Mouse (Mus musculus) E14TG2a.4 (cell line): ENCODE results near the gene Ddr1.
A peak's percentile ranks its signal among the peaks of the same experiment; 100 is the strongest.

Experiments used
- H3K27me3 ChIP-seq: 2 replicates; pipeline ENCODE4 v1.6.1; 2014; ENCODE audit warnings: low read length, control low read depth; ENCODE audit not compliant: insufficient read depth
- H3K36me3 ChIP-seq: 2 replicates; pipeline ENCODE4 v1.6.1; 2014; ENCODE audit warnings: low read length, control low read depth; ENCODE audit not compliant: insufficient read depth
- H3K4me1 ChIP-seq: replicated peaks from 2 replicates; pipeline ENCODE4 v1.6.1; 2014; ENCODE audit warnings: low read depth, low read length, control low read depth
- H3K4me3 ChIP-seq: replicated peaks from 2 replicates; pipeline ENCODE4 v1.5.1; 2014; ENCODE audit warnings: mild to moderate bottlenecking, low read length
- H3K9me3 ChIP-seq: 2 replicates; pipeline ENCODE4 v1.6.1; 2014; ENCODE audit warnings: low read length, control low read depth
- CTCF ChIP-seq: conservative IDR thresholded peaks from 2 replicates; pipeline ENCODE4 v1.5.1; 2014; ENCODE audit warnings: low read length
- NANOG ChIP-seq: IDR thresholded peaks from 2 replicates; pipeline ENCODE4 v1.6.1; 2014; ENCODE audit warnings: borderline replicate concordance, low read length, mixed read lengths
- POU5F1 ChIP-seq: IDR thresholded peaks from 2 replicates; pipeline ENCODE4 v1.6.1; 2014; ENCODE audit warnings: low read length, borderline replicate concordance

The Ddr1 gene

DNA sequence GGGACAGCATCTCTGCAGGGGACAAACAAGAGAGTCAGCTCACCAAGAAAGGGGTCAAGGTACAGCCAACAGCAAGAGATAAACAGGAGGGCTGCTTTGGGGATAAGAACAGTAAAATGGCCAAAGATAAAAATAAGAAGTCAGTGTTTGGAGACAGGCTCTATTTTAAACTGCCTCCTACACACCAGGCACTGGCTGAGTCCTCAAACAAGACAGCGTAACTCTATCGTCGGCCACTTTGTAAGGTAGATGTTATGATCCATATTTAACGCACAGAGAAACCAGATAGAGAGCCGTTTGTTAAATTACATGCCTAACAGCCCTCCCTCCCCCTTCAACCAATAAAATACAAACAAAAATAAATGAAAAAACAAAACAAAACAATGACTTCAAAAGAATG lies 10.5 kb downstream of the Ddr1 start:
- Histone ChIP-seq H3K9me3 (no peaks in the 10 kb centered on the region), H3K4me1 (peaks cover 79% of the 10 kb centered on the region), H3K4me3 (no peak overlapping the region), H3K27me3 (no peaks in the 10 kb centered on the region), H3K36me3 (peaks cover 11% of the 10 kb centered on the region)
- TF ChIP-seq CTCF, result no peak
- no peak for TF ChIP-seq NANOG
- no peak for TF ChIP-seq POU5F1

DNA sequence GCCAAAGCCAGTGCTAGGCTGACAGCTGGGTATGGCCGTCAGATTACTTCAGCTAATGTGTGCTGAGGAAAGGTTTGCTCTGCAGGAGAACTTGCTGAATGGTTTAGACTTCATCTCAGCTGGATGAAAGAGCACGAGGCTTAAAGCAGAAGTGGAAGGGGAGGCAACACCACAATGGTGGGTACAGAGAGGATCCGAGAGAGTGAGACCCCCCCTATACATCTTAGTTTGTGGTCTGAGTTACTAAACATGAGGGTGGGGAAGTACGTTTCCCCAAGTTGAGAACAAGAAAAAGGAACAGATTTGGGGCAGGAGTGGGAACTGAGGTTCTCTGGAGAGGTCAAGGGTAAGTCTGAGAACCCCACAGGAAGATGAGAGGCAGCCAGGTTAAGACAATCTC lies 12.1 kb downstream of the Ddr1 start:
- H3K27me3 ChIP-seq, result no peaks in the 10 kb centered on the region
- H3K9me3 ChIP-seq, result no peaks in the 10 kb centered on the region
- H3K4me1 ChIP-seq, result peaks cover 74% of the 10 kb centered on the region
- H3K36me3 ChIP-seq, result peaks cover 22% of the 10 kb centered on the region
- H3K4me3 ChIP-seq, result no peak overlapping the region
- TF ChIP-seq CTCF (no peak), NANOG (no peak)

DNA sequence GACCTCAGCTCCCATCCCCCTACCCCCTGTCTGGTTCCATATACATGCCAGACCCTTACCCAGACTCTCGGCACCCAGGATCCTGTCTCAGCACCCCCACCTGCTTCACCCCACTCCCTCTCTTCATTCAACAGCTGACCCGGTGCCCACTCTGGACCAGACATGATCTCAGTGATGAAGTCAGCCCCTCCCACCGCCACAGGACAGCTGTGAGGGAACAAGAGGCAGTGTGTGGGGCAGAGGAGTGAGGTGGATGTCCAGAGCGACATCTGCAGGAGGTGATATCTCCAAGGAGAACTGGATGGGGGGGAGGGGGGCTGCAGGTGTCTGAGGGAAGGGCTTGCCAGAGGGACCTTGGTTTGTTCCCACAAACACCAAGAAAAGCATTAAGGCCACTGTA lies 12.6 kb downstream of the Ddr1 start:
- Histone ChIP-seq H3K4me3 (no peak overlapping the region), H3K36me3 (peaks cover 27% of the 10 kb centered on the region), H3K27me3 (no peaks in the 10 kb centered on the region), H3K9me3 (no peaks in the 10 kb centered on the region), H3K4me1 (peaks cover 72% of the 10 kb centered on the region)
- TF ChIP-seq NANOG, result no peak
- TF ChIP-seq CTCF, result no peak
- no peak for TF ChIP-seq POU5F1

DNA sequence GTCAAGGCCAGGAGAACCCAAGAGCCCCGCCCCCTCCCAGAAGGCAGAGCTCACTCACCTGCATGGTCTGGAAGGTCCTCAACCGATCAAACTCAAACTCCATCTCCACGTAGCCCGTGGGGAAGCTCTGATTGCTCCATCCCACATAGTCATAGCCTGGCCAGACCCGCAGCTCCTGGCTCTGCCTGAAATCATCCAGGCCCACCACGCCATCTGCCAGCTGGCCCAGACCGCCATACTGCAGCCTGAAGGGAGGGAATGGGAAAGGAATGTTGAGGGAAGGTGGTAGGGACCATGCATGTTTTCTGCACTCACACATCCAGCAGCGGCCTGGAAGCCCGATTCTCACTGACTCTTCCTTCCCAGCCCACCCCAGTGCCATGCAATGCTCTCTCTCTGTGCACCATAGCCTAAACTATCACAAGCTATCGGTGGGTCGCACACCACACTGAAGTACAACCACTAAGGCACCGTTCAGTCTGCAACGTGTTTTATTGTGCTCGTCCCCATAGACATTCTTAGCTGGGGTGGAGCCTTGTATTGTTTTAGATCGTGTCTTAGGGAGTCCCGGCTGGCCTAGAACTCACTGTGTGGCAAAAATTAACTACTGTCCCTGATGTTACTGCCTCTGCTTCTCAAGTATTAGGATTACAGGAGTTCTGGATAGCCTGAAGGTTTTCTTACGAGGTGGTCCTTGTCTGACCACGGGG lies 14.3 kb downstream of the Ddr1 start:
- Histone ChIP-seq H3K4me3 (peak overlapping the region; percentile 62), H3K4me1 (peaks cover 74% of the 10 kb centered on the region), H3K36me3 (peaks cover 44% of the 10 kb centered on the region), H3K9me3 (no peaks in the 10 kb centered on the region), H3K27me3 (no peaks in the 10 kb centered on the region)
- TF ChIP-seq CTCF (no peak), NANOG (no peak), POU5F1 (no peak)

DNA sequence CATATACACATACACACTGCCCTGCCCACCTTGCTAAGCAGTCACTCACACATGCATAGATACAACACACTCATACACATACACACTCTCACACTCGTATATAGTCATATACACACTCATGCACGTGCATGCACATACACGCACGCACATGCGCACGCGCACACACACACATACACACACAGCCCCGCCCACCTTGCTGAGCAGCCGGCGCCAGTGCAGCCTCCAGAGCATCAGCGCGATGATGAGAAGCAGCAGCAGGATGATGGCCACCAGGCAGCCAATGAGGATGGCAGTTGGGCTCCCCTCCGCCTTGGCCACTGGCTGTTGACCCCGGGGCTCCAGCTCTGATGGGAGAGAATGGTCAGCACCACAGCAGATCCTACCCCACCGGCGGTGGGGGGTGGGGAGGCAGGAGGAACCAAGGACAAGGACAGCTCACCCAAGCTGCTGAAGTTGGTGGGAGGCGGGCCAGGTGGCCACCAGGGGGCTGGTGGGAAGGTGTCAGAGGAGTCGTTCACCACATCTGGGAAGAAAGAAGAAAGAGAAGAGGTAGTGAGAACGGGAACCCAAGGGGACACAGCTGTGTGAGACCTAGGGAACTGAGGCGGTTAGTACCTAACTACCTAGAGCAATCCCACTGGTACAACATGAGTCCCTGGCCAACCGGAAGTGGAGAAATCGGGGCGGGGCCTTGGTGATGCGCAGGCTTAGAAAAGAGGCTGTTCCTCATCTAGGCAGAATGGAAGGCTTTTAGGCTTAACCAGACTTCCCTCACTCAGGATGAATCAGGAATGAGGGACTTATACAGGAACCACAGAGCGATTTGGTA lies 15.9 kb downstream of the Ddr1 start:
- Histone ChIP-seq H3K27me3 (no peaks in the 10 kb centered on the region), H3K4me3 (peak overlapping the region; percentile 62), H3K36me3 (peaks cover 58% of the 10 kb centered on the region), H3K9me3 (no peaks in the 10 kb centered on the region), H3K4me1 (peaks cover 77% of the 10 kb centered on the region)
- TF ChIP-seq POU5F1, result no peak
- peak; percentile 21 for TF ChIP-seq CTCF
- no peak for TF ChIP-seq NANOG

DNA sequence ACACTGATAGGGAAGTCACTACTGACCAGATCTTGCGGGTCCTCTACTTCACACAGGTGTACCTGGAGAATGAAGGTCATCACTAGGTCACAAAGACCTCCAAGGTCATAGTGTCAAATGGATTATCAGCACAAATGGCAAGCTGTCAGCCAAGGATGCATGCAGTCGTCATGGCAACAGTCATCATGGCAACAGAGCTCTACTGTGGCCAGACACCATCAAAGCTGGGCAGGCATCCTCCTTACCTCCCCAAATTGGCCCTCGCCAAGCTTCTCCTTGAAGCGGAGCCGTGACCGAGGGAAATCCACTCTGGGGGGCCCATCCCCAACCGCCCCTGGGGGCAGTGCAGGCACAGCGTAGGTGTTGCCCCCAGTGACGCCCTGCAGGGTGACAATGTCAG lies 19.4 kb downstream of the Ddr1 start:
- Histone ChIP-seq H3K9me3 (no peaks in the 10 kb centered on the region), H3K27me3 (no peaks in the 10 kb centered on the region), H3K4me3 (no peak overlapping the region), H3K4me1 (peaks cover 82% of the 10 kb centered on the region), H3K36me3 (peaks cover 63% of the 10 kb centered on the region)
- TF ChIP-seq NANOG, result no peak
- TF ChIP-seq CTCF, result no peak
- no peak for TF ChIP-seq POU5F1

DNA sequence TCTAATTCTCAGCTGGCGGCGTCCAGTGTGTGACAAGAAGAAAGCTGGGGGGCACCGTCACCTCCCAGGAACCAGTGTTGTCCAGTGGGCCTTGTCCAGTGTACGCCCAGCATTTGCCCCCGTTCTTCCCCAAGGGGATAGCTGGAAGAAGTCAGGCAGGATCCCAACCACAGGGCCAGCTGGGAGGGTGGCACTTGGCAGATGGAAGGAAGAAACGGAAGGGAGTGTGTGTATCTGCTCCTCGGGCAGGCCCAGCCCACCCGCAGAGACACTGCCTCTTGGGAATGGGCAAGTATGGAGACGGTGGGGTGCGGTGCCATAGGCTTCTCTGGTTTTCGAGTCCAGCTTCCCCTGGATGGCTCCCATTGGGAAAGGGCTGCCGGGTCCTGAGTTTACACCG lies 22.4 kb downstream of the Ddr1 start:
- Histone ChIP-seq H3K4me3 (peak overlapping the region; percentile 75), H3K4me1 (peaks cover 72% of the 10 kb centered on the region), H3K9me3 (no peaks in the 10 kb centered on the region), H3K27me3 (no peaks in the 10 kb centered on the region), H3K36me3 (peaks cover 49% of the 10 kb centered on the region)
- no peak for TF ChIP-seq CTCF
- no peak for TF ChIP-seq POU5F1
- no peak for TF ChIP-seq NANOG

DNA sequence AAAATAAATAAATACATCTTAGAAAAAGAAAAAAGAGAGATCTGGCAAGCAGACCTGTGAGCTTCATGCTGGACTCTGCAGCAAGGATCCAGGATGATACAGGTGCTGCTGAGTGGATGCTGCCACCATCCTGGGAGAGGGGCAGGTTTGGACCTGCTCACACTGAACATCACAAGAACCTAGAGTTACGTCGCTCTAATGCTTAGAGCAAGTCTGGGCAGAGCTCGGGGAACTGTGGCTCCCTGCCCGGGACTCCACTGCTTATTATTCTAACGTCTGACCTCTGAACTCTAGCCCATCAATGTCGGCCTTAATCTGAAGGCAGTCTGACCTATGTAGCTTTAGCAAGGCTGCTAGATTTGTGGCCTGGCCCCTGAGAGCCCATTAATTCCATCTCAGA lies 23.8 kb downstream of the Ddr1 start:
- H3K4me3 ChIP-seq, result peak overlapping the region; percentile 49
- H3K4me1 ChIP-seq, result peaks cover 59% of the 10 kb centered on the region
- TF ChIP-seq NANOG, result no peak
- no peak for TF ChIP-seq POU5F1
- TF ChIP-seq CTCF, result no peak
- H3K9me3 ChIP-seq, result no peaks in the 10 kb centered on the region
- H3K36me3 ChIP-seq, result peaks cover 35% of the 10 kb centered on the region
- no peaks in the 10 kb centered on the region for H3K27me3 ChIP-seq

DNA sequence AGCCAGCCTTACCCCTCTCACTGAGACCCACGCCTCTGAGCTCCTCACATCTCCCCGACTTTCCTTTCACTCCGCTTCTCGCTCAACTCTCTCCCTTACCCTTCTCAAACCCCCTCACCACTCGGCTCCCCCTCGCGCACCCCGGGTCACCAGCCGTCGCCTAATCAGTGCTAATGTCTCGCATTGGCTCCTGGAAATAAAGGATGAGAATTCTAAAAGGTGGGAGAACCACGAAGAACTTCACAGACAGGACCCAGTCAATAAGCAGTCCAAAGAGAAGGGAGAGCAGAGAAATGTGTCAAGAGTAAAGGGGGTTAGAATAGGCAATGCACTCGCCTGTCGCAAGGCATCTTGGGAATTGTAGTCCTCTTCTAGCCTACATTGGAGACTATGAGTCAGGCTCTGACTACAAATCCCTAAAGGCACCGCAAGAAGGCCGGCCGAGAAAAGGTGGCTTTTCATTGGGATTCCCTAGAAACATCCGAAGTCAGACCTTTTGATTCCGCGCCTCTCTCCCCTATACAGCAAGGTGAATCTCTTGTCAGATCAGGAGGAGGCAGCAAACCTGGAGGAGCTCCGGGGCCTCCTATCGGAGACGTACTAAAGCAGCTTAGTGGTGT lies 30.9 kb downstream of the Ddr1 start, which contains the start of gene Gtf2h4:
Gene Gtf2h4 (minus strand): TSS at position 324 of the 620 bp plus-strand sequence.
- peaks cover 41% of the 10 kb centered on the region for H3K36me3 ChIP-seq
- no peaks in the 10 kb centered on the region for H3K9me3 ChIP-seq
- H3K4me3 ChIP-seq, result peak within 1 kb of the TSS; percentile 84
- H3K4me1 ChIP-seq, result peaks cover 41% of the 10 kb centered on the region
- TF ChIP-seq POU5F1 (no peak), NANOG (no peak), CTCF (no peak)
- no peaks in the 10 kb centered on the region for H3K27me3 ChIP-seq
